Comparison of ENCODE assay signal across 20 mouse cellular contexts in the genomic region with DNA sequence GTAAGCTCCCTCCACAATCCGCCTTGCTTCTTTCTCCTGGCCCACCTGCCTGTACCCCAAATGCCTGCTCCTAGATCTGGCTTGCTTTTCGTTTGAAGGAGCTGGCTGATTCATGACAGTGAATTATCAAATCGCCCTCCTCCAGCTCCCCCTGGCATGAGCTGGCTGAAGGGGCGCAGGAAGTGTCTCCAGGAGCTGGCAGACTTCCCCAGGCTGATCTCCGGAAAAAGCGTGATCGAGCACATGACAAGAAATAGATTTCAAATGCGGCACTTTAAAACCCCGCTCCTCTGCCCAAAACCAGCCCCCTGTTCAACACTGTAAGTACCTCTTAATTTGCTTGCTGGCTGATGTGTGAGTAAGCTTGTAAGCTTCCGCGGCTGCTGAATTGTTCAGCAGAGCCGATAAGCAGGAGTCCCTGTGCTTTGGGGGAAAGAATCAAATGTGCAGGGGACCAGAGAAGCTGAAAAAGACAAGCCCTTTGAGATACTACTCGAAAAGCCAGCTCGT.
DNase-seq lines count a peak whose midpoint lies in the region; ATAC-seq and TF ChIP-seq lines count a peak whose summit lies in the region.
"Had no signal": no experiment of that assay in that cellular context is flagged by ENCODE, and none has a peak within 500 bp of the region (broad histone marks: within the 10 kb centered on the region; RNA-seq: fewer than 3 reads in every experiment).

No protein-coding gene starts in this region.

- no peaks in the 10 kb centered on the region for H3K9me3 ChIP-seq in heart, embryonic 13.5 days
- H3K9me3 ChIP-seq: forebrain, embryonic 13.5 days; heart, embryonic 10.5 days; hindbrain, embryonic 10.5 days; kidney, embryonic 15.5 days; limb, embryonic 12.5 days; neural tube, embryonic 15.5 days; stomach, embryonic 15.5 days had no signal

- H3K9ac ChIP-seq in heart, embryonic 13.5 days: no peak overlapping the region
- H3K9ac ChIP-seq: forebrain, embryonic 13.5 days; kidney, embryonic 15.5 days; limb, embryonic 12.5 days; liver, postnatal 0 days; neural tube, embryonic 15.5 days; stomach, embryonic 15.5 days had no signal

- H3K27ac ChIP-seq in heart, embryonic 13.5 days (replicated peaks): no peak overlapping the region
- H3K27ac ChIP-seq: forebrain, embryonic 13.5 days; heart, embryonic 10.5 days; hindbrain, embryonic 10.5 days; kidney, embryonic 15.5 days; limb, embryonic 12.5 days; neural tube, embryonic 15.5 days; stomach, embryonic 15.5 days had no signal

- H3K36me3 ChIP-seq in heart, embryonic 13.5 days: no peaks in the 10 kb centered on the region
- H3K36me3 ChIP-seq: heart, embryonic 10.5 days; hindbrain, embryonic 10.5 days; kidney, embryonic 15.5 days; limb, embryonic 12.5 days; neural tube, embryonic 15.5 days; stomach, embryonic 15.5 days had no signal

- peaks cover 24% of the 10 kb centered on the region for H3K27me3 ChIP-seq in heart, embryonic 13.5 days (replicated peaks)
- H3K27me3 ChIP-seq: forebrain, embryonic 13.5 days; kidney, embryonic 15.5 days; limb, embryonic 12.5 days; neural tube, embryonic 15.5 days; stomach, embryonic 15.5 days had no signal

- no peak overlapping the region for H3K4me3 ChIP-seq in heart, embryonic 13.5 days
- no peak overlapping the region for H3K4me3 ChIP-seq in lung, adult 2 months (replicated peaks; ENCODE audit: extremely low read depth, low read depth, low read length)
- H3K4me3 ChIP-seq: forebrain, embryonic 13.5 days; heart, embryonic 10.5 days; hindbrain, embryonic 10.5 days; kidney, embryonic 15.5 days; limb, embryonic 12.5 days; neural tube, embryonic 15.5 days; stomach, embryonic 15.5 days had no signal

- peak overlapping the region; percentile 13 for H3K4me2 ChIP-seq in heart, embryonic 13.5 days
- H3K4me2 ChIP-seq: forebrain, embryonic 13.5 days; kidney, embryonic 15.5 days; limb, embryonic 12.5 days; liver, embryonic 11.5 days; neural tube, embryonic 15.5 days; stomach, embryonic 15.5 days had no signal

- TF ChIP-seq POLR2A in lung, adult 2 months (IDR thresholded peaks at IDR 0.05; ENCODE audit: borderline replicate concordance, extremely low read depth, low read depth, low read length): no peak

- H3K4me1 ChIP-seq in heart, embryonic 13.5 days: peaks cover 33% of the 10 kb centered on the region
- H3K4me1 ChIP-seq in lung, adult 2 months (ENCODE audit: control insufficient read depth, insufficient read depth, low read length): no peaks in the 10 kb centered on the region
- H3K4me1 ChIP-seq: stomach, embryonic 15.5 days had no signal

- ATAC-seq in heart, embryonic 13.5 days (ENCODE audit: extremely low read depth, insufficient number of reproducible peaks, low FRiP score, low TSS enrichment): no peak
- ATAC-seq: forebrain, embryonic 13.5 days; intestine, postnatal 0 days; liver, postnatal 0 days had no signal

- no peak for DNase-seq in heart, postnatal 4 days
- peak; percentile 30 for DNase-seq in lung, postnatal 10 days
- DNase-seq in lung, adult 2 months: no peak
- DNase-seq in brain, adult 2 months (ENCODE audit: low read depth, low spot score): peak; percentile 59
- peak; percentile 10 for DNase-seq in fibroblast of lung, adult 2 months (ENCODE audit: low read depth)
- DNase-seq in kidney, postnatal 10 days: no peak
- DNase-seq: cerebellum, adult 9-11 months; gastrocnemius, postnatal 10 days; liver, postnatal 0 days; thymus, postnatal 36 days had no signal

- no peak for TF ChIP-seq CTCF in lung, adult 2 months (IDR thresholded peaks at IDR 0.05; ENCODE audit: insufficient read depth, low read length)

- 36% methylated on average over 14 of the region's 14 CpGs for WGBS in heart, embryonic 13.5 days
- 34% methylated on average over 14 of the region's 14 CpGs for WGBS in lung, adult 2 months

Comparison
In these comparisons a context has a peak if more than half of its experiments do, and no peak if none do; other contexts are left out.
1. DNase-seq: peak in lung, postnatal 10 days (single experiment), brain, adult 2 months (single experiment) and fibroblast of lung, adult 2 months (single experiment); none in heart, postnatal 4 days (single experiment), lung, adult 2 months (single experiment) and kidney, postnatal 10 days (single experiment).